8 mouse cellular contexts compared by ENCODE assay signal in genomic region chr7:83564635-83565291, GRCm38 (mm10). TPM values are rescaled to one million over a fixed set of nuclear protein-coding genes. Genes with fewer than 3 reads are reported as not detected.
A peak's percentile ranks its signal among the peaks of the same experiment; 100 is the strongest.
DNase-seq lines count a peak whose midpoint lies in the region; ATAC-seq and TF ChIP-seq lines count a peak whose summit lies in the region.

No protein-coding gene starts in this region.

- no peak for DNase-seq in midbrain, embryonic 10.5 days (ENCODE audit: low spot score)
- DNase-seq in kidney, postnatal 0 days (ENCODE audit: low spot score), result peak; percentile 83
- DNase-seq in thymus, postnatal 0 days (ENCODE audit: low spot score), result peak; percentile 20
- DNase-seq in layer of hippocampus, postnatal 10 days (ENCODE audit: low spot score in 2 of 2), result no peak
- DNase-seq in c-Kit-positive CD71-positive TER-119-positive erythroid progenitor cells, embryonic 14.5 days (ENCODE audit: low spot score), result no peak
- DNase-seq in cerebellum, adult 11 months, result no peak

- H3K4me1 ChIP-seq in midbrain, embryonic 10.5 days, result peaks cover 25% of the 10 kb centered on the region
- peaks cover 11% of the 10 kb centered on the region for H3K4me1 ChIP-seq in midbrain, embryonic 13.5 days (replicated peaks)
- H3K4me1 ChIP-seq in bone marrow macrophage, adult 2 months (ENCODE audit: control insufficient read depth, insufficient read depth, low read length), result peaks cover 32% of the 10 kb centered on the region
- peaks cover 7% of the 10 kb centered on the region for H3K4me1 ChIP-seq in kidney, postnatal 0 days (replicated peaks; ENCODE audit: insufficient read depth, low read length)

- no peaks in the 10 kb centered on the region for H3K27me3 ChIP-seq in midbrain, embryonic 10.5 days (ENCODE audit: low read depth, poor library complexity, severe bottlenecking)
- H3K27me3 ChIP-seq in midbrain, embryonic 13.5 days, result no peaks in the 10 kb centered on the region
- no peaks in the 10 kb centered on the region for H3K27me3 ChIP-seq in kidney, postnatal 0 days (ENCODE audit: insufficient read depth, low read length)

- no peak overlapping the region for H3K4me2 ChIP-seq in midbrain, embryonic 13.5 days (replicated peaks)
- H3K4me2 ChIP-seq in kidney, postnatal 0 days (ENCODE audit: low read length), result no peak overlapping the region

- 76% methylated on average over 12 of the region's 12 CpGs for WGBS in midbrain, embryonic 10.5 days
- 78% methylated on average over 12 of the region's 12 CpGs for WGBS in midbrain, embryonic 13.5 days
- WGBS in kidney, postnatal 0 days, result 20% methylated on average over 12 of the region's 12 CpGs

- no peak for TF ChIP-seq POLR2A in bone marrow macrophage, adult 2 months (IDR thresholded peaks at IDR 0.05; ENCODE audit: borderline replicate concordance, low read depth, low read length)

- no peaks in the 10 kb centered on the region for H3K9me3 ChIP-seq in midbrain, embryonic 10.5 days (replicated peaks)
- H3K9me3 ChIP-seq in midbrain, embryonic 13.5 days, result no peaks in the 10 kb centered on the region
- H3K9me3 ChIP-seq in kidney, postnatal 0 days (replicated peaks; ENCODE audit: low read length), result no peaks in the 10 kb centered on the region

- ATAC-seq in midbrain, embryonic 13.5 days, result no peak
- peak; percentile 68 for ATAC-seq in kidney, postnatal 0 days (replicated peaks; ENCODE audit: low FRiP score, low read depth)

- no peaks in the 10 kb centered on the region for H3K36me3 ChIP-seq in midbrain, embryonic 10.5 days
- H3K36me3 ChIP-seq in midbrain, embryonic 13.5 days, result no peaks in the 10 kb centered on the region
- no peaks in the 10 kb centered on the region for H3K36me3 ChIP-seq in kidney, postnatal 0 days (ENCODE audit: insufficient read depth, low read length)

- H3K9ac ChIP-seq in midbrain, embryonic 13.5 days (replicated peaks), result no peak overlapping the region
- H3K9ac ChIP-seq in kidney, postnatal 0 days (ENCODE audit: low read depth, low read length), result no peak overlapping the region

- peak overlapping the region; percentile 25; the same call in 1 of the 2 replicates for H3K27ac ChIP-seq in midbrain, embryonic 10.5 days (replicated peaks)
- no peak overlapping the region for H3K27ac ChIP-seq in midbrain, embryonic 13.5 days
- H3K27ac ChIP-seq in bone marrow macrophage, adult 2 months (ENCODE audit: insufficient read depth, low read depth, low read length), result peak overlapping the region; percentile 86; the same call in 1 of the 2 replicates
- peak overlapping the region; percentile 76 for H3K27ac ChIP-seq in kidney, postnatal 0 days

- no peak overlapping the region for H3K4me3 ChIP-seq in midbrain, embryonic 10.5 days
- H3K4me3 ChIP-seq in midbrain, embryonic 13.5 days (replicated peaks), result no peak overlapping the region
- no peak overlapping the region for H3K4me3 ChIP-seq in bone marrow macrophage, adult 2 months (ENCODE audit: insufficient read depth, low read length)
- H3K4me3 ChIP-seq in kidney, postnatal 0 days (replicated peaks; ENCODE audit: low read depth, low read length), result no peak overlapping the region

- TF ChIP-seq CTCF in bone marrow macrophage, adult 2 months (IDR thresholded peaks at IDR 0.05; ENCODE audit: low read depth, low read length), result no peak
- TF ChIP-seq CTCF in kidney, postnatal 0 days (IDR thresholded peaks at IDR 0.05; ENCODE audit: low read depth), result no peak

RNA-seq across cellular contexts. Expression of gene Tmc3, which starts 20.0 kb away (rescaled TPM):
- 0.38 and 1.2 TPM in 2 replicates for polyA plus RNA-seq in midbrain, embryonic 10.5 days (2016; fragmentation: Nextera tagmentation; extraction: Ambion mirVana)
- 0.40 and 0.54 TPM in 2 replicates for polyA plus RNA-seq in midbrain, embryonic 13.5 days (2015; fragmentation: Nextera tagmentation; extraction: Ambion mirVana)
- polyA plus RNA-seq in bone marrow macrophage, adult 2 months (2012; ENCODE audit: insufficient read depth, insufficient read length, missing spikeins), result 0.67 and 0.69 TPM in 2 replicates
- polyA plus RNA-seq in kidney, postnatal 0 days (2015; fragmentation: Nextera tagmentation; extraction: Ambion mirVana), result 1.9 and 2.3 TPM in 2 replicates
- 1.8 and 2.0 TPM in 2 replicates for polyA plus RNA-seq in thymus, postnatal 0 days (2015; fragmentation: Nextera tagmentation; extraction: Ambion mirVana)
- under 1 TPM; 0.18 to 0.55 TPM for total RNA-seq in layer of hippocampus, postnatal 10 days (2021)

Comparison
In these comparisons a context has a peak if more than half of its experiments do, and no peak if none do; other contexts are left out.
1. DNase-seq: peak in kidney, postnatal 0 days (single experiment) and thymus, postnatal 0 days (single experiment); none in midbrain, embryonic 10.5 days (single experiment), layer of hippocampus, postnatal 10 days (0 of 2), c-Kit-positive CD71-positive TER-119-positive erythroid progenitor cells, embryonic 14.5 days (single experiment) and cerebellum, adult 11 months (single experiment).